Mouse (Mus musculus): ENCODE results near the gene Tnf. TPM values are rescaled to one million over a fixed set of nuclear protein-coding genes. Genes with fewer than 3 reads are reported as not detected.

Tnf gene
- polyA plus RNA-seq, 1 experiment from 2014 or later, result not detected

- no peaks in the 10 kb centered on the region for H3K9me3 ChIP-seq (replicated peaks; ENCODE audit: control insufficient read depth, low read length, poor library complexity, severe bottlenecking)
- peaks cover 84% of the 10 kb centered on the region for H3K36me3 ChIP-seq (ENCODE audit: control insufficient read depth, insufficient read depth, low read length)
- H3K4me2 ChIP-seq (ENCODE audit: low read length), result no peak overlapping the region
- H3K4me1 ChIP-seq (ENCODE audit: control insufficient read depth, insufficient read depth, low read length), result peaks cover 12% of the 10 kb centered on the region
- no peak overlapping the region for H3K4me3 ChIP-seq (ENCODE audit: low read depth, low read length)
- H3K27me3 ChIP-seq (ENCODE audit: control insufficient read depth, insufficient read depth, low read depth, low read length), result no peaks in the 10 kb centered on the region
- no peak overlapping the region for H3K9ac ChIP-seq (ENCODE audit: low read depth, low read length)
- ATAC-seq, result no peak
- 92% methylated on average over 8 of the region's 8 CpGs for WGBS
- H3K27ac ChIP-seq (ENCODE audit: low read length), result no peak overlapping the region
Observed at GRCm38 (mm10) chr17:35157661-35158175, 44.1 kb downstream of the Tnf start.

- Histone ChIP-seq H3K4me1 (ENCODE audit: control insufficient read depth, insufficient read depth, low read length) (peaks cover 8% of the 10 kb centered on the region), H3K4me3 (ENCODE audit: low read depth, low read length) (no peak overlapping the region), H3K4me2 (ENCODE audit: low read length) (no peak overlapping the region), H3K27ac (ENCODE audit: low read length) (no peak overlapping the region), H3K9ac (ENCODE audit: low read depth, low read length) (no peak overlapping the region), H3K9me3 (replicated peaks; ENCODE audit: control insufficient read depth, low read length, poor library complexity, severe bottlenecking) (no peaks in the 10 kb centered on the region), H3K36me3 (ENCODE audit: control insufficient read depth, insufficient read depth, low read length) (peaks cover 88% of the 10 kb centered on the region), H3K27me3 (ENCODE audit: control insufficient read depth, insufficient read depth, low read depth, low read length) (no peaks in the 10 kb centered on the region)
- ATAC-seq, result no peak
- WGBS, result 94% methylated on average over 8 of the region's 8 CpGs
Observed at GRCm38 (mm10) chr17:35157254-35157653, 44.6 kb downstream of the Tnf start.

GRCm38 (mm10) chr17:35156461-35157200, 45.2 kb downstream of the Tnf start:
- H3K4me3 ChIP-seq (ENCODE audit: low read depth, low read length), result no peak overlapping the region
- no peak overlapping the region for H3K4me2 ChIP-seq (ENCODE audit: low read length)
- peaks cover 2% of the 10 kb centered on the region for H3K4me1 ChIP-seq (ENCODE audit: control insufficient read depth, insufficient read depth, low read length)
- H3K9me3 ChIP-seq (replicated peaks; ENCODE audit: control insufficient read depth, low read length, poor library complexity, severe bottlenecking), result no peaks in the 10 kb centered on the region
- H3K36me3 ChIP-seq (ENCODE audit: control insufficient read depth, insufficient read depth, low read length), result peaks cover 89% of the 10 kb centered on the region
- no peak for ATAC-seq
- WGBS, result 90% methylated on average over 33 of the region's 33 CpGs
- H3K9ac ChIP-seq (ENCODE audit: low read depth, low read length), result no peak overlapping the region
- H3K27ac ChIP-seq (ENCODE audit: low read length), result no peak overlapping the region
- no peaks in the 10 kb centered on the region for H3K27me3 ChIP-seq (ENCODE audit: control insufficient read depth, insufficient read depth, low read depth, low read length)

DNA sequence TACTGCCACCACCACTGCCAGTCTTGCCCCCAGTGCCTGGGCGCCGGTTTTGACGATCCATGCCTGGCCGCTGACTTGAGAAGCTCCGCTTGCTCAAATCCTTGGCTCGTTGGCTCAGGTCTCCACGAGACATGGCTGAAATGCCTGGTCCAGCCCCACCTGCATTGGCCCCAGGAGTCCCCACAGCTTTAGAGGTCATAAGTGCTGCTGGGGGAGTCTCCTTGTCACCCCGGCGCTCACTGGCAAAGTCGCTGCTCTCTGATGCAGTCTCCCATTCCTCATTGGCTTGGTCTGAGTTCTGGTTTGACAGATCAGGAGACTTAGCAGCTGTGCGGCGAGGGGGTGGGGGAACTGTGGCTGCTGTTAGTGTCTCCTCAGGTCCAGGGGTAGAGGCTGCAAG, 46.4 kb downstream of the Tnf start:
- no peak overlapping the region for H3K4me3 ChIP-seq (ENCODE audit: low read depth, low read length)
- no peak for ATAC-seq
- 89% methylated on average over 12 of the region's 12 CpGs for WGBS
- H3K36me3 ChIP-seq (ENCODE audit: control insufficient read depth, insufficient read depth, low read length), result peaks cover 86% of the 10 kb centered on the region
- no peaks in the 10 kb centered on the region for H3K4me1 ChIP-seq (ENCODE audit: control insufficient read depth, insufficient read depth, low read length)
- no peak overlapping the region for H3K4me2 ChIP-seq (ENCODE audit: low read length)
- no peaks in the 10 kb centered on the region for H3K9me3 ChIP-seq (replicated peaks; ENCODE audit: control insufficient read depth, low read length, poor library complexity, severe bottlenecking)
- no peak overlapping the region for H3K9ac ChIP-seq (ENCODE audit: low read depth, low read length)
- H3K27me3 ChIP-seq (ENCODE audit: control insufficient read depth, insufficient read depth, low read depth, low read length), result no peaks in the 10 kb centered on the region
- H3K27ac ChIP-seq (ENCODE audit: low read length), result no peak overlapping the region

GRCm38 (mm10) chr17:35154616-35155015, 47.2 kb downstream of the Tnf start:
- Histone ChIP-seq H3K9ac (ENCODE audit: low read depth, low read length) (no peak overlapping the region), H3K4me3 (ENCODE audit: low read depth, low read length) (no peak overlapping the region), H3K4me1 (ENCODE audit: control insufficient read depth, insufficient read depth, low read length) (no peaks in the 10 kb centered on the region), H3K9me3 (replicated peaks; ENCODE audit: control insufficient read depth, low read length, poor library complexity, severe bottlenecking) (no peaks in the 10 kb centered on the region), H3K4me2 (ENCODE audit: low read length) (no peak overlapping the region), H3K27ac (ENCODE audit: low read length) (no peak overlapping the region), H3K36me3 (ENCODE audit: control insufficient read depth, insufficient read depth, low read length) (peaks cover 87% of the 10 kb centered on the region), H3K27me3 (ENCODE audit: control insufficient read depth, insufficient read depth, low read depth, low read length) (no peaks in the 10 kb centered on the region)
- WGBS, result 71% methylated on average over 7 of the region's 7 CpGs
- no peak for ATAC-seq

DNA sequence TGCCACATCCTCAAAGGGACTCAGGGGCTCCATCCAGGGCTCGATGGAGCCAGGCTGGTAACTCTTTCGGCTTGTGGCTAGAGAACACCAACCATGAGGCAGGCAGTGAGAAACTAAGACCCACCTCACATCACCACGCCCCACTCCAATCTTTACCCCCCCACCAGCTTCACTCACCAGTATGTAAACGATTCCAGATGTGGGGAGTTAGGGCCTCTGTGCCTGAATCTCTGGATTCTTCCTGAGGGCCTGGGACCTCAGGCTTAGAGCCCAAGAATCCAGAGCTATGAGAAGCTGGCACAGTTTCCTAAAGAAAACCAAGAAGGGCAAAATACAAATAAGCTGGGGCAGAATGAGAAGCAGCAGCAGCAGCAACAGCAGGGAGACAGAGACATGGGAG, 47.9 kb downstream of the Tnf start:
- H3K4me2 ChIP-seq (ENCODE audit: low read length), result no peak overlapping the region
- H3K9ac ChIP-seq (ENCODE audit: low read depth, low read length), result no peak overlapping the region
- H3K4me3 ChIP-seq (ENCODE audit: low read depth, low read length), result no peak overlapping the region
- 93% methylated on average over 4 of the region's 4 CpGs for WGBS
- H3K27ac ChIP-seq (ENCODE audit: low read length), result no peak overlapping the region
- peaks cover 86% of the 10 kb centered on the region for H3K36me3 ChIP-seq (ENCODE audit: control insufficient read depth, insufficient read depth, low read length)
- ATAC-seq, result no peak
- H3K27me3 ChIP-seq (ENCODE audit: control insufficient read depth, insufficient read depth, low read depth, low read length), result no peaks in the 10 kb centered on the region
- H3K4me1 ChIP-seq (ENCODE audit: control insufficient read depth, insufficient read depth, low read length), result no peaks in the 10 kb centered on the region
- H3K9me3 ChIP-seq (replicated peaks; ENCODE audit: control insufficient read depth, low read length, poor library complexity, severe bottlenecking), result no peaks in the 10 kb centered on the region

GRCm38 (mm10) chr17:35153077-35153476, 48.7 kb downstream of the Tnf start:
- no peak overlapping the region for H3K4me2 ChIP-seq (ENCODE audit: low read length)
- H3K27ac ChIP-seq (ENCODE audit: low read length), result no peak overlapping the region
- WGBS, result 91% methylated on average over 9 of the region's 9 CpGs
- H3K36me3 ChIP-seq (ENCODE audit: control insufficient read depth, insufficient read depth, low read length), result peaks cover 78% of the 10 kb centered on the region
- no peak for ATAC-seq
- no peak overlapping the region for H3K4me3 ChIP-seq (ENCODE audit: low read depth, low read length)
- H3K9ac ChIP-seq (ENCODE audit: low read depth, low read length), result no peak overlapping the region
- no peaks in the 10 kb centered on the region for H3K4me1 ChIP-seq (ENCODE audit: control insufficient read depth, insufficient read depth, low read length)
- H3K9me3 ChIP-seq (replicated peaks; ENCODE audit: control insufficient read depth, low read length, poor library complexity, severe bottlenecking), result no peaks in the 10 kb centered on the region
- no peaks in the 10 kb centered on the region for H3K27me3 ChIP-seq (ENCODE audit: control insufficient read depth, insufficient read depth, low read depth, low read length)

DNA sequence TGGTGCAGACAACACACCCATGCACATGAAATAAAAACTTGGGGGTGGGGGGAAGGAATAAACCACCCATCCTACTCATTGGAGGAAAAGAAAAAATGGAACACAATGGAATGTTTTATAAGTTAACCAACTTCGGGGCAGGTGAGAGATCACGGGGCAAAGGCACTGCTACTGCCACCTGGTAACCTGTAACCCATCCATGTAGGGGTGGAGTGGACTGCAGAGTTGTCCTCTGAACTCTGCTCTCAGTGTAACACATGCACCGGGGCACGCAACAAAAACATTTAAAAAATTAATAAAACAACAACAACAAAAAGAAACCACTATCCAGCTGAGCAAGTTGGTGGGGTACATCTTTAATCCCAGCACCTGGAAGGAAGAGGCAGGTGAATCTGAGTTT, 49.7 kb downstream of the Tnf start:
- H3K4me3 ChIP-seq (ENCODE audit: low read depth, low read length), result no peak overlapping the region
- no peaks in the 10 kb centered on the region for H3K9me3 ChIP-seq (replicated peaks; ENCODE audit: control insufficient read depth, low read length, poor library complexity, severe bottlenecking)
- 93% methylated on average over 4 of the region's 4 CpGs for WGBS
- H3K36me3 ChIP-seq (ENCODE audit: control insufficient read depth, insufficient read depth, low read length), result peaks cover 74% of the 10 kb centered on the region
- H3K4me2 ChIP-seq (ENCODE audit: low read length), result no peak overlapping the region
- H3K4me1 ChIP-seq (ENCODE audit: control insufficient read depth, insufficient read depth, low read length), result no peaks in the 10 kb centered on the region
- no peak overlapping the region for H3K27ac ChIP-seq (ENCODE audit: low read length)
- no peak for ATAC-seq
- no peak overlapping the region for H3K9ac ChIP-seq (ENCODE audit: low read depth, low read length)
- no peaks in the 10 kb centered on the region for H3K27me3 ChIP-seq (ENCODE audit: control insufficient read depth, insufficient read depth, low read depth, low read length)

Data from midbrain, embryonic 16.5 days (tissue).